Mouse (Mus musculus): Measurements from ENCODE around the gene Defb41.
"Not testable (repeated sequence)": the region's sequence is repeated elsewhere in the genome, so short reads cannot be mapped to it uniquely, and the experiment has no call there.

The Defb41 gene

GRCm38 (mm10) chr1:18265038-18265437, at the start of gene Defb41:
Gene Defb41, minus strand, starts transcription at chr1:18265138.
- DNase-seq (ENCODE audit: low spot score in 2 of 2), result no peak

GRCm38 (mm10) chr1:18308474-18308829, 43.5 kb upstream of the Defb41 start:
- DNase-seq (ENCODE audit: low spot score in 2 of 2), result no peak

GRCm38 (mm10) chr1:18307545-18308473, 42.9 kb upstream of the Defb41 start:
- no peak for DNase-seq (ENCODE audit: low spot score in 2 of 2)

- DNase-seq (ENCODE audit: low spot score in 2 of 2), result no peak
These were observed 27.6 kb upstream of the Defb41 start for GRCm38 (mm10) chr1:18292515-18292914.

- no peak for DNase-seq (ENCODE audit: low spot score in 2 of 2)
These were observed 23.9 kb upstream of the Defb41 start for GRCm38 (mm10) chr1:18288860-18289259.

- no peak for DNase-seq (ENCODE audit: low spot score in 2 of 2)
These were observed 22.4 kb upstream of the Defb41 start for GRCm38 (mm10) chr1:18287371-18287770.

- no peak for DNase-seq (ENCODE audit: low spot score in 2 of 2)
These were observed 6.2 kb upstream of the Defb41 start for GRCm38 (mm10) chr1:18271095-18271494.

GRCm38 (mm10) chr1:18268845-18269244, 3.9 kb upstream of the Defb41 start:
- DNase-seq (ENCODE audit: low spot score in 2 of 2), result no peak

- DNase-seq (ENCODE audit: low spot score in 2 of 2), result not testable (repeated sequence)
These were observed 18.9 kb downstream of the Defb41 start for GRCm38 (mm10) chr1:18245801-18246580.

GRCm38 (mm10) chr1:18237343-18237742, 27.6 kb downstream of the Defb41 start, which contains the start of gene Defb18:
Gene Defb18, minus strand, starts transcription at chr1:18237443.
- no peak for DNase-seq (ENCODE audit: low spot score in 2 of 2)

GRCm38 (mm10) chr1:18223385-18223945, 41.5 kb downstream of the Defb41 start:
- no peak for DNase-seq (ENCODE audit: low spot score in 2 of 2)
